Mouse (Mus musculus): Measurements from ENCODE around the gene Mrpl12. TPM values are rescaled to one million over a fixed set of nuclear protein-coding genes. Genes with fewer than 3 reads are reported as not detected.
"Not testable (repeated sequence)": the region's sequence is repeated elsewhere in the genome, so short reads cannot be mapped to it uniquely, and the experiment has no call there.

Mrpl12 gene
- polyA plus RNA-seq, 1 experiment = 96.3 TPM

GRCm38 (mm10) chr11:120510375-120511030, 26.1 kb downstream of the Mrpl12 start:
- TF ChIP-seq POLR2A (IDR thresholded peaks at IDR 0.05; ENCODE audit: borderline replicate concordance, extremely low read depth, insufficient read depth, insufficient read length, poor library complexity, severe bottlenecking) = no peak
- no peak for TF ChIP-seq CTCF (IDR thresholded peaks at IDR 0.05; ENCODE audit: borderline replicate concordance, extremely low read depth, insufficient read depth, insufficient read length)
- peak; percentile 42 for DNase-seq (ENCODE audit: low read depth)

- DNase-seq (ENCODE audit: low read depth) = peak; percentile 47
- TF ChIP-seq POLR2A (IDR thresholded peaks at IDR 0.05; ENCODE audit: borderline replicate concordance, extremely low read depth, insufficient read depth, insufficient read length, poor library complexity, severe bottlenecking) = no peak
- no peak for TF ChIP-seq CTCF (IDR thresholded peaks at IDR 0.05; ENCODE audit: borderline replicate concordance, extremely low read depth, insufficient read depth, insufficient read length)
Measured at GRCm38 (mm10) chr11:120512790-120513453, 28.5 kb downstream of the Mrpl12 start.

GRCm38 (mm10) chr11:120514262-120514661, 29.8 kb downstream of the Mrpl12 start:
- not testable (repeated sequence) for DNase-seq (ENCODE audit: low read depth)

GRCm38 (mm10) chr11:120515611-120516010, 31.2 kb downstream of the Mrpl12 start:
- TF ChIP-seq CTCF (IDR thresholded peaks at IDR 0.05; ENCODE audit: borderline replicate concordance, extremely low read depth, insufficient read depth, insufficient read length) = peak; percentile 98
- no peak for TF ChIP-seq POLR2A (IDR thresholded peaks at IDR 0.05; ENCODE audit: borderline replicate concordance, extremely low read depth, insufficient read depth, insufficient read length, poor library complexity, severe bottlenecking)
- DNase-seq (ENCODE audit: low read depth) = peak; percentile 79

GRCm38 (mm10) chr11:120517147-120517546, 32.7 kb downstream of the Mrpl12 start:
- TF ChIP-seq CTCF (IDR thresholded peaks at IDR 0.05; ENCODE audit: borderline replicate concordance, extremely low read depth, insufficient read depth, insufficient read length) (no peak), POLR2A (IDR thresholded peaks at IDR 0.05; ENCODE audit: borderline replicate concordance, extremely low read depth, insufficient read depth, insufficient read length, poor library complexity, severe bottlenecking) (no peak)
- no peak for DNase-seq (ENCODE audit: low read depth)

- TF ChIP-seq CTCF (IDR thresholded peaks at IDR 0.05; ENCODE audit: borderline replicate concordance, extremely low read depth, insufficient read depth, insufficient read length) = no peak
- no peak for TF ChIP-seq POLR2A (IDR thresholded peaks at IDR 0.05; ENCODE audit: borderline replicate concordance, extremely low read depth, insufficient read depth, insufficient read length, poor library complexity, severe bottlenecking)
- peak; percentile 9 for DNase-seq (ENCODE audit: low read depth)
Measured at GRCm38 (mm10) chr11:120518027-120518426, 33.6 kb downstream of the Mrpl12 start.

- no peak for DNase-seq (ENCODE audit: low read depth)
- TF ChIP-seq POLR2A (IDR thresholded peaks at IDR 0.05; ENCODE audit: borderline replicate concordance, extremely low read depth, insufficient read depth, insufficient read length, poor library complexity, severe bottlenecking) = no peak
- TF ChIP-seq CTCF (IDR thresholded peaks at IDR 0.05; ENCODE audit: borderline replicate concordance, extremely low read depth, insufficient read depth, insufficient read length) = no peak
Measured at GRCm38 (mm10) chr11:120518558-120518957, 34.1 kb downstream of the Mrpl12 start.

- TF ChIP-seq POLR2A (IDR thresholded peaks at IDR 0.05; ENCODE audit: borderline replicate concordance, extremely low read depth, insufficient read depth, insufficient read length, poor library complexity, severe bottlenecking) (no peak), CTCF (IDR thresholded peaks at IDR 0.05; ENCODE audit: borderline replicate concordance, extremely low read depth, insufficient read depth, insufficient read length) (no peak)
- peak; percentile 21 for DNase-seq (ENCODE audit: low read depth)
Measured at GRCm38 (mm10) chr11:120519738-120520137, 35.3 kb downstream of the Mrpl12 start.

GRCm38 (mm10) chr11:120520498-120520897, 36.1 kb downstream of the Mrpl12 start:
- DNase-seq (ENCODE audit: low read depth) = no peak
- TF ChIP-seq POLR2A (IDR thresholded peaks at IDR 0.05; ENCODE audit: borderline replicate concordance, extremely low read depth, insufficient read depth, insufficient read length, poor library complexity, severe bottlenecking) = no peak
- TF ChIP-seq CTCF (IDR thresholded peaks at IDR 0.05; ENCODE audit: borderline replicate concordance, extremely low read depth, insufficient read depth, insufficient read length) = no peak

GRCm38 (mm10) chr11:120520967-120521540, 36.6 kb downstream of the Mrpl12 start:
- TF ChIP-seq CTCF (IDR thresholded peaks at IDR 0.05; ENCODE audit: borderline replicate concordance, extremely low read depth, insufficient read depth, insufficient read length) (no peak), POLR2A (IDR thresholded peaks at IDR 0.05; ENCODE audit: borderline replicate concordance, extremely low read depth, insufficient read depth, insufficient read length, poor library complexity, severe bottlenecking) (no peak)
- peak; percentile 31 for DNase-seq (ENCODE audit: low read depth)

- no peak for DNase-seq (ENCODE audit: low read depth)
- TF ChIP-seq POLR2A (IDR thresholded peaks at IDR 0.05; ENCODE audit: borderline replicate concordance, extremely low read depth, insufficient read depth, insufficient read length, poor library complexity, severe bottlenecking) = no peak
- no peak for TF ChIP-seq CTCF (IDR thresholded peaks at IDR 0.05; ENCODE audit: borderline replicate concordance, extremely low read depth, insufficient read depth, insufficient read length)
Measured at GRCm38 (mm10) chr11:120522581-120522980, 38.2 kb downstream of the Mrpl12 start.

- TF ChIP-seq CTCF (IDR thresholded peaks at IDR 0.05; ENCODE audit: borderline replicate concordance, extremely low read depth, insufficient read depth, insufficient read length) (no peak), POLR2A (IDR thresholded peaks at IDR 0.05; ENCODE audit: borderline replicate concordance, extremely low read depth, insufficient read depth, insufficient read length, poor library complexity, severe bottlenecking) (no peak)
- no peak for DNase-seq (ENCODE audit: low read depth)
Measured at GRCm38 (mm10) chr11:120525959-120526358, 41.5 kb downstream of the Mrpl12 start.
